Mouse (Mus musculus) forebrain, embryonic 11.5 days (tissue): Measurements from ENCODE around the gene Jarid2. TPM values are rescaled to one million over a fixed set of nuclear protein-coding genes. Genes with fewer than 3 reads are reported as not detected.
A peak's percentile ranks its signal among the peaks of the same experiment; 100 is the strongest.

Experiments used
- ATAC-seq: fragments of 200-750 bp; cut with Nextera tagmentation; replicated peaks from 2 replicates; pipeline ENCODE4 v1.8.0; 2017; ENCODE audit warnings: moderate TSS enrichment; ENCODE audit not compliant: low FRiP score
- DNase-seq: peaks from one replicate; pipeline ENCODE4 v3.0.0-alpha.2; 2017; ENCODE audit warnings: low spot score
- H3K27ac ChIP-seq: fragments of 300-500 bp; sonication (generic); 2 replicates; pipeline ENCODE4 v1.5.1; 2014; ENCODE audit warnings: low read depth, low read length
- H3K27me3 ChIP-seq: fragments of 300-500 bp; sonication (generic); 2 replicates; pipeline ENCODE4 v1.6.1; 2014; ENCODE audit warnings: mild to moderate bottlenecking, low read length, mixed read lengths; ENCODE audit not compliant: control insufficient read depth, insufficient read depth
- H3K36me3 ChIP-seq: fragments of 300-500 bp; sonication (generic); 2 replicates; pipeline ENCODE4 v1.6.1; 2014; ENCODE audit warnings: mild to moderate bottlenecking, low read length, moderate library complexity, mixed read lengths; ENCODE audit not compliant: control insufficient read depth, insufficient read depth
- H3K4me1 ChIP-seq: fragments of 300-500 bp; sonication (generic); replicated peaks from 2 replicates; pipeline ENCODE4 v1.6.1; 2014; ENCODE audit warnings: low read length, mixed read lengths; ENCODE audit not compliant: control insufficient read depth, insufficient read depth
- H3K4me2 ChIP-seq: fragments of 300-500 bp; sonication (generic); 2 replicates; pipeline ENCODE4 v1.6.1; 2014; ENCODE audit warnings: low read depth, mild to moderate bottlenecking, low read length, moderate library complexity, mixed read lengths; ENCODE audit not compliant: severe bottlenecking
- H3K4me3 ChIP-seq: fragments of 300-500 bp; sonication (generic); 2 replicates; pipeline ENCODE4 v1.5.1; 2014; ENCODE audit warnings: low read depth, low read length
- H3K9ac ChIP-seq: fragments of 300-500 bp; sonication (generic); 2 replicates; pipeline ENCODE4 v1.6.1; 2014; ENCODE audit warnings: low read length
- H3K9me3 ChIP-seq: fragments of 300-500 bp; sonication (generic); 2 replicates; pipeline ENCODE4 v1.6.1; 2016; ENCODE audit warnings: low read length, mixed read lengths; ENCODE audit not compliant: control insufficient read depth
- WGBS: fragments of 180-500 bp; shearing (Covaris S2); extraction: QIAGEN DNeasy Blood & Tissue Kit; methylation state at CpG from one replicate; pipeline ENCODE4 v1.1.7; 2014; 5-methylcytosine and 5-hydroxymethylcytosine counted together
- polyA plus RNA-seq: library from polyadenylated mRNA; unstranded; fragments of >200 nt; fragmentation: Nextera tagmentation; extraction: Ambion mirVana; gene quantifications from 2 replicates; pipeline ENCODE4 v1.2.1, GENCODE M21; 2014

Gene Jarid2
- polyA plus RNA-seq, 1 experiment from 2014 or later: 43.6 TPM

- H3K4me3 ChIP-seq: no peak overlapping the region
- no peaks in the 10 kb centered on the region for H3K4me1 ChIP-seq
- no peak overlapping the region for H3K4me2 ChIP-seq
- no peaks in the 10 kb centered on the region for H3K36me3 ChIP-seq
- no peak overlapping the region for H3K27ac ChIP-seq
- ATAC-seq: no peak
- 87% methylated on average over 5 of the region's 5 CpGs for WGBS
- no peaks in the 10 kb centered on the region for H3K9me3 ChIP-seq
- no peaks in the 10 kb centered on the region for H3K27me3 ChIP-seq
- no peak for DNase-seq
- no peak overlapping the region for H3K9ac ChIP-seq
Observed at GRCm38 (mm10) chr13:44828903-44829302, 99.6 kb downstream of the Jarid2 start.

- WGBS: 89% methylated on average over 2 of the region's 2 CpGs
- no peak overlapping the region for H3K27ac ChIP-seq
- no peaks in the 10 kb centered on the region for H3K36me3 ChIP-seq
- H3K27me3 ChIP-seq: no peaks in the 10 kb centered on the region
- H3K4me3 ChIP-seq: no peak overlapping the region
- H3K9me3 ChIP-seq: no peaks in the 10 kb centered on the region
- H3K4me1 ChIP-seq: no peaks in the 10 kb centered on the region
- no peak overlapping the region for H3K4me2 ChIP-seq
- ATAC-seq (no peak), DNase-seq (no peak)
- no peak overlapping the region for H3K9ac ChIP-seq
Observed at GRCm38 (mm10) chr13:44832104-44832503, 102.8 kb downstream of the Jarid2 start.

GRCm38 (mm10) chr13:44832866-44833265, 103.6 kb downstream of the Jarid2 start:
- Histone ChIP-seq H3K4me2 (no peak overlapping the region), H3K4me3 (no peak overlapping the region), H3K27me3 (no peaks in the 10 kb centered on the region), H3K36me3 (no peaks in the 10 kb centered on the region), H3K27ac (no peak overlapping the region), H3K9me3 (no peaks in the 10 kb centered on the region), H3K4me1 (no peaks in the 10 kb centered on the region), H3K9ac (no peak overlapping the region)
- DNase-seq (no peak), ATAC-seq (no peak)
- 91% methylated on average over 4 of the region's 4 CpGs for WGBS

GRCm38 (mm10) chr13:44833353-44833752, 104.1 kb downstream of the Jarid2 start:
- H3K36me3 ChIP-seq: no peaks in the 10 kb centered on the region
- H3K27me3 ChIP-seq: no peaks in the 10 kb centered on the region
- no peaks in the 10 kb centered on the region for H3K4me1 ChIP-seq
- H3K27ac ChIP-seq: no peak overlapping the region
- H3K4me2 ChIP-seq: no peak overlapping the region
- DNase-seq: no peak
- no peak overlapping the region for H3K4me3 ChIP-seq
- H3K9me3 ChIP-seq: no peaks in the 10 kb centered on the region
- WGBS: 65% methylated on average over 3 of the region's 3 CpGs
- ATAC-seq: no peak
- no peak overlapping the region for H3K9ac ChIP-seq

- Histone ChIP-seq H3K9ac (no peak overlapping the region), H3K9me3 (no peaks in the 10 kb centered on the region), H3K27me3 (no peaks in the 10 kb centered on the region), H3K27ac (no peak overlapping the region), H3K4me3 (no peak overlapping the region), H3K36me3 (no peaks in the 10 kb centered on the region), H3K4me1 (peaks cover 14% of the 10 kb centered on the region; the same call in 1 of the 2 replicates), H3K4me2 (no peak overlapping the region)
- DNase-seq (no peak), ATAC-seq (no peak)
- WGBS: 89% methylated on average over 6 of the region's 6 CpGs
Observed at GRCm38 (mm10) chr13:44837445-44837844, 108.2 kb downstream of the Jarid2 start.

- ATAC-seq (peak; percentile 95), DNase-seq (peak; percentile 90)
- 2% methylated on average over 20 of the region's 20 CpGs for WGBS
- Histone ChIP-seq H3K9me3 (no peaks in the 10 kb centered on the region), H3K27ac (peak overlapping the region; percentile 85), H3K4me2 (peak overlapping the region; percentile 71), H3K27me3 (no peaks in the 10 kb centered on the region), H3K4me1 (peaks cover 22% of the 10 kb centered on the region; the same call in 1 of the 2 replicates), H3K36me3 (no peaks in the 10 kb centered on the region), H3K9ac (peak overlapping the region; percentile 53), H3K4me3 (peak overlapping the region; percentile 32)
Observed at GRCm38 (mm10) chr13:44839866-44840835, 110.9 kb downstream of the Jarid2 start.

- H3K4me3 ChIP-seq: no peak overlapping the region
- H3K36me3 ChIP-seq: no peaks in the 10 kb centered on the region
- no peak overlapping the region for H3K27ac ChIP-seq
- H3K9me3 ChIP-seq: no peaks in the 10 kb centered on the region
- no peaks in the 10 kb centered on the region for H3K27me3 ChIP-seq
- H3K4me1 ChIP-seq: no peaks in the 10 kb centered on the region
- ATAC-seq: no peak
- no peak overlapping the region for H3K9ac ChIP-seq
- no peak overlapping the region for H3K4me2 ChIP-seq
- DNase-seq: no peak
- 29% methylated on average over 2 of the region's 2 CpGs for WGBS
Observed at GRCm38 (mm10) chr13:44851426-44851825, 122.2 kb downstream of the Jarid2 start.

- H3K9me3 ChIP-seq: no peaks in the 10 kb centered on the region
- no peak overlapping the region for H3K27ac ChIP-seq
- no peak overlapping the region for H3K4me2 ChIP-seq
- no peak for DNase-seq
- no peak overlapping the region for H3K9ac ChIP-seq
- no peaks in the 10 kb centered on the region for H3K36me3 ChIP-seq
- no peaks in the 10 kb centered on the region for H3K4me1 ChIP-seq
- ATAC-seq: no peak
- 83% methylated on average over 3 of the region's 3 CpGs for WGBS
- H3K4me3 ChIP-seq: no peak overlapping the region
- no peaks in the 10 kb centered on the region for H3K27me3 ChIP-seq
Observed at GRCm38 (mm10) chr13:44852024-44852423, 122.8 kb downstream of the Jarid2 start.

- 85% methylated on average over 2 of the region's 2 CpGs for WGBS
- Histone ChIP-seq H3K27ac (no peak overlapping the region), H3K9me3 (no peaks in the 10 kb centered on the region), H3K36me3 (no peaks in the 10 kb centered on the region), H3K9ac (no peak overlapping the region), H3K4me1 (no peaks in the 10 kb centered on the region), H3K4me3 (no peak overlapping the region), H3K4me2 (no peak overlapping the region), H3K27me3 (0 out of 2 replicates have a peak, but pooled peaks cover 3% of the 10 kb centered on the region)
- no peak for ATAC-seq
- DNase-seq: no peak
Observed at GRCm38 (mm10) chr13:44865566-44865965, 136.3 kb downstream of the Jarid2 start.
